Mouse (Mus musculus) stomach, embryonic 15.5 days (tissue): ENCODE results near the gene Slc27a2. TPM values are rescaled to one million over a fixed set of nuclear protein-coding genes. Genes with fewer than 3 reads are reported as not detected.
"Not testable (repeated sequence)": the region's sequence is repeated elsewhere in the genome, so short reads cannot be mapped to it uniquely, and the experiment has no call there.

ENCODE experiments used
- ATAC-seq: fragments of 200-750 bp; cut with Nextera tagmentation; 2 replicates; pipeline ENCODE4 v1.8.0; 2017; ENCODE audit warnings: low read depth, moderate number of reproducible peaks, moderate TSS enrichment; ENCODE audit not compliant: insufficient read depth, low FRiP score
- H3K27ac ChIP-seq: fragments of 300-500 bp; sonication (generic); 2 replicates; pipeline ENCODE4 v1.5.1; 2015; ENCODE audit warnings: mild to moderate bottlenecking, inconsistent platforms
- H3K27me3 ChIP-seq: fragments of 300-500 bp; sonication (generic); replicated peaks from 2 replicates; pipeline ENCODE4 v1.6.1; 2015; ENCODE audit warnings: inconsistent platforms
- H3K36me3 ChIP-seq: fragments of 300-500 bp; sonication (generic); 2 replicates; pipeline ENCODE4 v1.6.1; 2015; ENCODE audit warnings: inconsistent platforms
- H3K4me1 ChIP-seq: fragments of 300-500 bp; sonication (generic); 2 replicates; pipeline ENCODE4 v1.6.1; 2015; ENCODE audit warnings: inconsistent platforms
- H3K4me2 ChIP-seq: fragments of 300-500 bp; sonication (generic); 2 replicates; pipeline ENCODE4 v1.6.1; 2015; ENCODE audit warnings: mild to moderate bottlenecking, inconsistent platforms
- H3K4me3 ChIP-seq: fragments of 300-500 bp; sonication (generic); replicated peaks from 2 replicates; pipeline ENCODE4 v1.5.1; 2015; ENCODE audit warnings: inconsistent platforms
- H3K9ac ChIP-seq: fragments of 300-500 bp; sonication (generic); 2 replicates; pipeline ENCODE4 v1.6.1; 2015; ENCODE audit warnings: inconsistent platforms
- H3K9me3 ChIP-seq: fragments of 300-500 bp; sonication (generic); 2 replicates; pipeline ENCODE4 v1.6.1; 2016; ENCODE audit warnings: inconsistent platforms
- WGBS: fragments of 180-500 bp; shearing (Covaris S2); methylation state at CpG from one replicate; pipeline ENCODE4 v1.1.7; 2015; 5-methylcytosine and 5-hydroxymethylcytosine counted together
- polyA plus RNA-seq: library from polyadenylated mRNA; unstranded; fragments of >200 nt; fragmentation: Nextera tagmentation; extraction: Ambion mirVana; gene quantifications from 2 replicates; pipeline ENCODE4 v1.2.1, GENCODE M21; 2015

Gene Slc27a2
- polyA plus RNA-seq, 1 experiment from 2014 or later, result 8.3 TPM

- H3K4me2 ChIP-seq, result no peak overlapping the region
- H3K4me3 ChIP-seq, result no peak overlapping the region
- 89% methylated on average over 7 of the region's 7 CpGs for WGBS
- no peak overlapping the region for H3K27ac ChIP-seq
- ATAC-seq, result no peak
- H3K36me3 ChIP-seq, result no peaks in the 10 kb centered on the region
- H3K4me1 ChIP-seq, result 0 out of 2 replicates have a peak, but pooled peaks cover 4% of the 10 kb centered on the region
- H3K27me3 ChIP-seq, result no peaks in the 10 kb centered on the region
- no peak overlapping the region for H3K9ac ChIP-seq
- no peaks in the 10 kb centered on the region for H3K9me3 ChIP-seq
These were observed 44.3 kb downstream of the Slc27a2 start for GRCm38 (mm10) chr2:126596347-126597072.

GRCm38 (mm10) chr2:126597279-126598241 is 45.4 kb downstream of the Slc27a2 start:
- no peak overlapping the region for H3K4me3 ChIP-seq
- H3K9me3 ChIP-seq, result no peaks in the 10 kb centered on the region
- H3K27me3 ChIP-seq, result no peaks in the 10 kb centered on the region
- no peaks in the 10 kb centered on the region for H3K36me3 ChIP-seq
- ATAC-seq, result peak; percentile 70; the same call in 1 of the 2 replicates
- no peak overlapping the region for H3K27ac ChIP-seq
- no peak overlapping the region for H3K9ac ChIP-seq
- H3K4me1 ChIP-seq, result 0 out of 2 replicates have a peak, but pooled peaks cover 4% of the 10 kb centered on the region
- WGBS, result 77% methylated on average over 20 of the region's 20 CpGs
- H3K4me2 ChIP-seq, result peak overlapping the region; percentile 1; the same call in 1 of the 2 replicates

- Histone ChIP-seq H3K27ac (no peak overlapping the region), H3K4me1 (0 out of 2 replicates have a peak, but pooled peaks cover 4% of the 10 kb centered on the region), H3K4me3 (no peak overlapping the region), H3K9me3 (no peaks in the 10 kb centered on the region), H3K36me3 (no peaks in the 10 kb centered on the region), H3K4me2 (no peak overlapping the region), H3K9ac (no peak overlapping the region), H3K27me3 (no peaks in the 10 kb centered on the region)
- ATAC-seq, result no peak
- 54% methylated on average over 2 of the region's 2 CpGs for WGBS
These were observed 46.2 kb downstream of the Slc27a2 start for GRCm38 (mm10) chr2:126598359-126598758.

GRCm38 (mm10) chr2:126599005-126599404 is 46.8 kb downstream of the Slc27a2 start:
- Histone ChIP-seq H3K27ac (no peak overlapping the region), H3K9ac (no peak overlapping the region), H3K4me1 (0 out of 2 replicates have a peak, but pooled peaks cover 4% of the 10 kb centered on the region), H3K4me3 (no peak overlapping the region), H3K27me3 (no peaks in the 10 kb centered on the region), H3K4me2 (no peak overlapping the region), H3K36me3 (no peaks in the 10 kb centered on the region), H3K9me3 (no peaks in the 10 kb centered on the region)
- ATAC-seq, result peak; percentile 63; the same call in 1 of the 2 replicates
- WGBS, result 10% methylated on average over 3 of the region's 3 CpGs

DNA sequence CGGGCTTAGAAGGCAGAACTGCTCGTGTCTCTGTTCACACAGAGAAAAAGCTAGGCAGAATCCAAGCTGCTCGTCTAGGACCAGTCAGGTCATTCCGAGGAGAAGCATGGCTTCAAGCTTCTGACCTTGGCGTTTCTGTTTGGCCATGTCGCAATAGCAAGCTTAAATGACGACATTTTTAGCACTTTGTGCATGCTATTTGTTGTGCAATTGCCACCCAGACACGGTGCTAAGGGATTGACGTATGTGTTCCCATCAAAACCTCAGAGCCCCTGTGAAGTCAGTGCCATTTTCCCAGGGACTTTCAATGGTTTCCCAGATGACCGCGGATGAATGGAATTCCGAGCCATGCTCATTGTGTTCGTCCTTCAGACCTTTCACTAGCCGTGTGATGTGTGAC is 48.3 kb downstream of the Slc27a2 start:
- no peak overlapping the region for H3K4me3 ChIP-seq
- no peak overlapping the region for H3K4me2 ChIP-seq
- H3K9me3 ChIP-seq, result no peaks in the 10 kb centered on the region
- H3K9ac ChIP-seq, result no peak overlapping the region
- H3K4me1 ChIP-seq, result 0 out of 2 replicates have a peak, but pooled peaks cover 4% of the 10 kb centered on the region
- H3K36me3 ChIP-seq, result no peaks in the 10 kb centered on the region
- no peak for ATAC-seq
- no peaks in the 10 kb centered on the region for H3K27me3 ChIP-seq
- WGBS, result 77% methylated on average over 14 of the region's 14 CpGs
- no peak overlapping the region for H3K27ac ChIP-seq

GRCm38 (mm10) chr2:126601918-126602600 is 49.9 kb downstream of the Slc27a2 start:
- Histone ChIP-seq H3K9ac (no peak overlapping the region), H3K4me1 (0 out of 2 replicates have a peak, but pooled peaks cover 1% of the 10 kb centered on the region), H3K36me3 (no peaks in the 10 kb centered on the region), H3K27ac (no peak overlapping the region), H3K4me2 (no peak overlapping the region), H3K27me3 (no peaks in the 10 kb centered on the region), H3K4me3 (no peak overlapping the region), H3K9me3 (no peaks in the 10 kb centered on the region)
- ATAC-seq, result no peak
- WGBS, result 77% methylated on average over 14 of the region's 14 CpGs

DNA sequence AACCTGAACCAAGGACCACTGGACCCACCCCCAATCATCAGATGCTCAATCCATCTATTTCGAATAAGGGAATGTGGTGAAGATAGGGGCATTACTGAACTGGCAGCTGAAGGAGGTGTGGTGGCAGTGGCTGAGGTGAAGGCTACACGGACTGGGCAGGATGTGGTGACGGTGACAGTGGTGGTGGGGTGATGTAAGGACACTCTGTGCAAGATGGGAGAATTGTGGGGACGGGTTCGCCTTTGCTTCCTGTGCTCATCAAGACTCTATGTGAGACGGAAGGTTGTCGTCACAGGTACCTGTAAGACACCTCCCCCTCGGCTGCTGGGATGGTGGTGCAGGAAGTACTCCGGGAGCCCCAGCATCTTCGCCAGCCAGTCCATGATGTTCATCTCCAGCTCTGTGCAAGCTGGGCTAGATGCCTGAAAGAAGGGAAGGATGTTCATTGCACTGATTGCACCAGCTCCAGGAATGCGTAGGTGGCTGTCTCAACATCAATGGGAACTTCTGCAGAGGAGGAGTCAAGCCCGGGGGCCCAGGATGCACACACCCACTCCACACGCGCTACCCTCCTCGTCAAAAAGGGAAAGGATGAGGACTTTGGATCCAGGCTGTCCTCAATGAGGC is 54.0 kb downstream of the Slc27a2 start:
- H3K4me3 ChIP-seq, result no peak overlapping the region
- no peaks in the 10 kb centered on the region for H3K4me1 ChIP-seq
- H3K9me3 ChIP-seq, result no peaks in the 10 kb centered on the region
- 79% methylated on average over 15 of the region's 15 CpGs for WGBS
- no peaks in the 10 kb centered on the region for H3K36me3 ChIP-seq
- H3K9ac ChIP-seq, result no peak overlapping the region
- no peaks in the 10 kb centered on the region for H3K27me3 ChIP-seq
- H3K27ac ChIP-seq, result no peak overlapping the region
- no peak overlapping the region for H3K4me2 ChIP-seq
- no peak for ATAC-seq

DNA sequence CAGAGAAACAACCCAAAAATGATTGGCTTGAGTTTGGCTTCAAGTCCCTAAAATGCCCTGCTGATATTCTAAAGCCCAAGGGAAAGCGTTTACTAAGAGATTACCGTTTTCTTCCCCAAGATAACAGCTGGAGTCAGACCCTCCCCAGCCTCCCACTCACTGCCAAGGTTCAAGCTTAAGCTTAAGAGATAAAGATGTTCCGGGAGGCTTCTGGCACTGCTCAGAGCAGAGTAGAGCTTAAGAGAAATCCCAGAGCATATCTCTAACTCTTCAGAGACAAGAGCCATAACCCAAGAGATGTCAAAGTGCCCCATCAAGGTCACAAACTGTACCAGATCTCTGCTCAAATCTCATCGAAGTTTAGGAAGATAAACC is 54.5 kb downstream of the Slc27a2 start:
- H3K9me3 ChIP-seq, result no peaks in the 10 kb centered on the region
- no peaks in the 10 kb centered on the region for H3K36me3 ChIP-seq
- H3K4me3 ChIP-seq, result no peak overlapping the region
- no peak overlapping the region for H3K27ac ChIP-seq
- no peaks in the 10 kb centered on the region for H3K27me3 ChIP-seq
- no peaks in the 10 kb centered on the region for H3K4me1 ChIP-seq
- no peak overlapping the region for H3K9ac ChIP-seq
- 50% methylated on average over 4 of the region's 4 CpGs for WGBS
- no peak overlapping the region for H3K4me2 ChIP-seq
- ATAC-seq, result no peak

DNA sequence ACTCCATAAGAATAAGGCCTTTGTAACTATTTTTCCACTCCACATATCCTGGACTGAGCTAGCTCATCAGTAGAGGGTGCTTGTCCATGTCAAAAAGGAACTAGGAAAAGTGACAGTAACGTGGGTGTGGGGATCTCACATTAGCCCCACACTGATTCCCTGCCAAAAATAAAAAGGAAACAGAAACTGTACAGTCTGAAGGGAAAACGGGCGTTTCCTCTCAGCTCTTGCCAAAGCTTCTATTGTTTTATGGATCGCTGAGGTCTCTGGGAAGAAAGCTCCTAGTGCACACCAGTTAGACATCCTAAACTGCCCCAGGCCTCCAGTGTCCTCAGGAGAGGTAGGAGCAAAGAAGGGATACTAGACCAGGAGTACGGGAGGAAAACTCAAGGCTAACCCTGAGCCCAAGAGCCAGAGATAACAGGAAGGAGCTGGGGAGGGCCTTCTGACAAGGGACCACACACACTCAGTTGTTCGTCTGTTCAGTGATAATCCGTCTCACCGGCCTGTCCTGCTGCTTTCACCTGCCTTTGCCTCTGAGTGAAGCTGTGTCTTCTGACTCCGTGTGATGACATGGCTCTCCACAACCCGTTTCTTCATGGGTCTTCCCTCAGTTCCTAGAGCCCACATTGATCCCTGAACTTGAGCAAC is 55.5 kb downstream of the Slc27a2 start:
- no peak for ATAC-seq
- H3K36me3 ChIP-seq, result no peaks in the 10 kb centered on the region
- H3K27me3 ChIP-seq, result no peaks in the 10 kb centered on the region
- no peaks in the 10 kb centered on the region for H3K9me3 ChIP-seq
- no peak overlapping the region for H3K27ac ChIP-seq
- H3K4me3 ChIP-seq, result no peak overlapping the region
- no peak overlapping the region for H3K9ac ChIP-seq
- no peak overlapping the region for H3K4me2 ChIP-seq
- WGBS, result 55% methylated on average over 10 of the region's 10 CpGs
- no peaks in the 10 kb centered on the region for H3K4me1 ChIP-seq

DNA sequence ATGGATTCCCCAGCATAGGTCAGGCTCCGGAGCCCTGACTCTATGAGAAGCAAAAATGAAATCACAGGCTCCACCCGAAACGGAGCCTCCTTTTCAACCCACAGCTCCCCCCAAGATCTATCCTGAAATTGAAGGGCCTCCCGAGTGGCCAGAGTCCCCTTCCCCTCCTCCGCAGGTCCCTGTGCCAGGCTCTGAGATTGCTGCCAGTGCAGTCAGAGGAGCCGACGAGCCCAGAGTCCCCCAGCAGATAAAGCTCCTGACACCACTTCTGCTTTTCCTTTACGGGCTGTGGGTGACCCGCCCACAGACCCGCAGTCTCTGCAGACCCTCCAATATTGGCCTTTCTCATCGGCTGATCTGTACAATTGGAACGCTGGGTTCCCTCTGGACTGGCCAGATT is 57.4 kb downstream of the Slc27a2 start:
- WGBS, result 72% methylated on average over 12 of the region's 12 CpGs
- not testable (repeated sequence) for H3K27me3 ChIP-seq, H3K27ac ChIP-seq, H3K9me3 ChIP-seq, H3K9ac ChIP-seq, H3K4me1 ChIP-seq, H3K4me2 ChIP-seq, H3K4me3 ChIP-seq, ATAC-seq, H3K36me3 ChIP-seq

GRCm38 (mm10) chr2:126615355-126615754 is 63.1 kb downstream of the Slc27a2 start:
- Histone ChIP-seq H3K4me3 (no peak overlapping the region), H3K36me3 (no peaks in the 10 kb centered on the region), H3K9ac (no peak overlapping the region), H3K9me3 (no peaks in the 10 kb centered on the region), H3K4me2 (no peak overlapping the region), H3K4me1 (no peaks in the 10 kb centered on the region), H3K27me3 (no peaks in the 10 kb centered on the region), H3K27ac (no peak overlapping the region)
- WGBS, result 87% methylated on average over 3 of the region's 3 CpGs
- ATAC-seq, result no peak
